Mouse (Mus musculus): ENCODE measurements around the gene Ints11. TPM values are rescaled to one million over a fixed set of nuclear protein-coding genes. Genes with fewer than 3 reads are reported as not detected.

Gene Ints11
- polyA plus RNA-seq (2017; shearing (Covaris generic)), result 111 TPM

GRCm38 (mm10) chr4:155869317-155870033, at the start of gene Ints11, which contains the start of gene Cptp:
TSS of gene Ints11 (plus strand) at chr4:155869546.
TSS of gene Cptp (minus strand) at chr4:155869440.

DNA sequence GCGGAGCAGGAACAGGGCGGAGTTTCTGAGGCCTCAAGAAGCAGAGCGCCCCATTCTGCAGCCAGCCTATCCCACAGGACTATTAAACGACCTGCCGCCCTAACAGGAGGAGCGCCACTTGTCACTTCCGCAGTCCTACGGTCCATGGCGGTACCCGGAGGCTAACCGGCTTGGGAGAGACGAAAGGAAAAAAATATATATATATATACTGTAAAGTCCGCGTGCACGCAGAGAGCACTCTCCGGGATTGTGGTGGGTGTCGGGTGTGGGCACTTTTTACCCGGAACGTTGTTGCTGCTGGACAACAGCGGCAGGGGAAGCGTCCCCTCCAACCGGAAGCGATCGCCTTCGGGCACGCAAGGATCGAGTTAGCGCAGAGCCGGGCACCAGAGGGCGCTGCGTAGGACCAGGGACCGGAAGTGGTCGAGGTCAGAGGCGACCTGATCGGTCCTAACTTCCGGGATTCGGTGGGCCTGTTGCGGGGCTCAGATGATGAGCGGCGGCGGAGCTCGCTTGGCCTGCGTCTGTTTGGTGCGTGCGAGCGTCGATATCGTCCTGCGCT, 38.1 kb upstream of the Ints11 start, which contains the start of gene Aurkaip1:
Gene Aurkaip1 (plus strand): TSS at position 68 of the 562 bp plus-strand sequence.

DNA sequence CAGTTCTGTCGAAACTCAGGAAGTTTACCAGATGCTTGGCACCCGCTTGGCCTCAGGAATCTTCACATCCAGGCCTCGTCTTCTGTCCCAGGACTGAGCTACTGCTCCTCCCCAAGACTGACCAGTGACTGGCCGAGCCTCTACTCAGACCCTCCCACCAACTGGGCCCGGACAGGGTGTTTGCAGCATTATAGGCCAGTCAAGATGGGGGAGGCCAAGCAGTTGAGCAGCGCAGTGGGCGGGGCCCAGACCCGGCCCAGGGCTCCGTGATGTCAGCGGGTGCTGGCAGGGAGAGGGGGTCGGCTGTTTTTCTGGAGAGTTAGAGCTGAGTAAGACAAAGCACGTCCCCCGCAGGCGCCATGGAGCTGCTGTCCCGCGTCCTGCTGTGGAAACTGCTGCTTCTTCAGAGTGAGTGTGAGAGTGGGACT, 29.8 kb upstream of the Ints11 start, which contains the start of gene Mxra8:
Gene Mxra8 (plus strand): TSS at position 198 of the 428 bp plus-strand sequence.

GRCm38 (mm10) chr4:155846871-155847578, 22.3 kb upstream of the Ints11 start, which contains the start of gene Dvl1:
TSS of gene Dvl1 (plus strand) at chr4:155847402.

GRCm38 (mm10) chr4:155863001-155863400, 6.3 kb upstream of the Ints11 start, which contains the start of gene Tas1r3:
TSS of gene Tas1r3 (minus strand) at chr4:155863362.

DNA sequence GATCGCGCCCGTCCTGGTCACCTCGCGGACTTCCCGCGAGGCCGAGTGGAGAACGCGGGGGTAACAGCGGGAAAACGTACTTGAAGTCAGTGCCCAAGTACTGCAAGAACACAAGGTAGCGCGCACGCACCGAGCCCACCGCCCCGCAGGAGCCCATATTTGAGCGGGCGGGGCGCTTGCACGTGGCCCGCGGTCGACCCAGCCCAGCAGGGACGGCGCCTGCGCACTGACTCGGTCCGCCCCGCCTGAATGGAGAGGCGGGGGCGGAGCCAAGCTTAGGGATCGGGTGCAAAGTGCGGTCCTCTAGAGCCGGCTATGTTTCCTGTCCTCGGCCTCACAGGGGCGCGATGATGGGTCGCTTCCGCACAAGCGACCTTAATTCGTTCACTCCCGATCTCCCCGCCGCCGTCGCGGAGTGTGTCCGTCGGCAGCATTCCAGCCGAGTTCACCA, 22.2 kb downstream of the Ints11 start, which contains the start of the genes Pusl1 and Acap3:
Gene Pusl1 (minus strand): TSS at position 231 of the 451 bp plus-strand sequence.
Gene Acap3 (plus strand): TSS at position 272 of the 451 bp plus-strand sequence.

Other genes starting within 250 kb of the Ints11 start
- 145 TPM for gene Cdk11b, start 244.7 kb upstream of the Ints11 start, polyA plus RNA-seq (2017; shearing (Covaris generic))
- gene Gm10563, start 224.1 kb upstream of the Ints11 start, polyA plus RNA-seq (2017; shearing (Covaris generic)), result not detected
- 0.56 TPM for gene Mmp23, start 216.2 kb upstream of the Ints11 start, polyA plus RNA-seq (2017; shearing (Covaris generic))
- gene Mib2, start 200.3 kb upstream of the Ints11 start, polyA plus RNA-seq (2017; shearing (Covaris generic)), result 53.7 TPM
- gene Fndc10, start 175.2 kb upstream of the Ints11 start, polyA plus RNA-seq (2017; shearing (Covaris generic)), result 0.62 TPM
- gene Ssu72, start 164.7 kb upstream of the Ints11 start, polyA plus RNA-seq (2017; shearing (Covaris generic)), result 157 TPM
- gene Tmem240, start 134.7 kb upstream of the Ints11 start, polyA plus RNA-seq (2017; shearing (Covaris generic)), result 0.09 TPM
- 50.3 TPM for gene Atad3a, start 108.5 kb upstream of the Ints11 start, polyA plus RNA-seq (2017; shearing (Covaris generic))
- 0.13 TPM for gene Vwa1, start 94.8 kb upstream of the Ints11 start, polyA plus RNA-seq (2017; shearing (Covaris generic))
- gene Tmem88b, start 83.7 kb upstream of the Ints11 start, polyA plus RNA-seq (2017; shearing (Covaris generic)), result not detected
- not detected for gene Ankrd65, start 79.1 kb upstream of the Ints11 start, polyA plus RNA-seq (2017; shearing (Covaris generic))
- gene Mrpl20, start 66.7 kb upstream of the Ints11 start, polyA plus RNA-seq (2017; shearing (Covaris generic)), result 124 TPM
- gene Ccnl2, start 57.1 kb upstream of the Ints11 start, polyA plus RNA-seq (2017; shearing (Covaris generic)), result 217 TPM
- gene Aurkaip1, start 38.3 kb upstream of the Ints11 start, polyA plus RNA-seq (2017; shearing (Covaris generic)), result 199 TPM
- 4.3 TPM for gene Mxra8, start 29.9 kb upstream of the Ints11 start, polyA plus RNA-seq (2017; shearing (Covaris generic))
- gene Dvl1, start 22.1 kb upstream of the Ints11 start, polyA plus RNA-seq (2017; shearing (Covaris generic)), result 3.5 TPM
- gene Tas1r3, start 6.2 kb upstream of the Ints11 start, polyA plus RNA-seq (2017; shearing (Covaris generic)), result 1.4 TPM
- 20.8 TPM for gene Cptp, start 106 bp upstream of the Ints11 start, polyA plus RNA-seq (2017; shearing (Covaris generic))
- gene Pusl1, start 22.2 kb downstream of the Ints11 start, polyA plus RNA-seq (2017; shearing (Covaris generic)), result 29.9 TPM
- 8.2 TPM for gene Acap3, start 22.3 kb downstream of the Ints11 start, polyA plus RNA-seq (2017; shearing (Covaris generic))
- 19.8 TPM for gene Ube2j2, start 74.3 kb downstream of the Ints11 start, polyA plus RNA-seq (2017; shearing (Covaris generic))
- 15.3 TPM for gene C1qtnf12, start 92.8 kb downstream of the Ints11 start, polyA plus RNA-seq (2017; shearing (Covaris generic))
- 1.6 TPM for gene B3galt6, start 123.1 kb downstream of the Ints11 start, polyA plus RNA-seq (2017; shearing (Covaris generic))
- gene Sdf4, start 123.3 kb downstream of the Ints11 start, polyA plus RNA-seq (2017; shearing (Covaris generic)), result 605 TPM
- gene Tnfrsf4, start 144.3 kb downstream of the Ints11 start, polyA plus RNA-seq (2017; shearing (Covaris generic)), result 1,006 TPM
- 795 TPM for gene Tnfrsf18, start 156.6 kb downstream of the Ints11 start, polyA plus RNA-seq (2017; shearing (Covaris generic))
- gene Ttll10, start 189.9 kb downstream of the Ints11 start, polyA plus RNA-seq (2017; shearing (Covaris generic)), result 0.26 TPM
- gene 9430015G10Rik, start 240.4 kb downstream of the Ints11 start, polyA plus RNA-seq (2017; shearing (Covaris generic)), result 46.9 TPM

Data from inflammation-experienced regulatory T-cells, adult 16 weeks (primary cell).